Mouse (Mus musculus) spleen, adult 2 months (tissue): ENCODE measurements around the gene Ets1.

Source experiments
- CTCF ChIP-seq: fragments of 200-500 bp; IDR thresholded peaks from 2 replicates; pipeline ENCODE4 v1.5.1; 2011; ENCODE audit warnings: mild to moderate bottlenecking, inconsistent platforms; ENCODE audit not compliant: insufficient read depth, insufficient read length, insufficient replicate concordance; ENCODE audit errors: extremely low read depth
- POLR2A ChIP-seq: fragments of 200-500 bp; IDR thresholded peaks from 2 replicates; pipeline ENCODE4 v1.6.1; 2011; ENCODE audit warnings: low read depth, low read length, inconsistent platforms

GRCm38 (mm10) chr9:32608831-32609610 is 27.0 kb upstream of the Ets1 start:
- TF ChIP-seq CTCF: no peak
- no peak for TF ChIP-seq POLR2A
